Mouse (Mus musculus): ENCODE results near the gene Trub1. TPM values are rescaled to one million over a fixed set of nuclear protein-coding genes. Genes with fewer than 3 reads are reported as not detected.

The Trub1 gene
- polyA plus RNA-seq, 1 experiment from 2014 or later, result 13.1 TPM

DNA sequence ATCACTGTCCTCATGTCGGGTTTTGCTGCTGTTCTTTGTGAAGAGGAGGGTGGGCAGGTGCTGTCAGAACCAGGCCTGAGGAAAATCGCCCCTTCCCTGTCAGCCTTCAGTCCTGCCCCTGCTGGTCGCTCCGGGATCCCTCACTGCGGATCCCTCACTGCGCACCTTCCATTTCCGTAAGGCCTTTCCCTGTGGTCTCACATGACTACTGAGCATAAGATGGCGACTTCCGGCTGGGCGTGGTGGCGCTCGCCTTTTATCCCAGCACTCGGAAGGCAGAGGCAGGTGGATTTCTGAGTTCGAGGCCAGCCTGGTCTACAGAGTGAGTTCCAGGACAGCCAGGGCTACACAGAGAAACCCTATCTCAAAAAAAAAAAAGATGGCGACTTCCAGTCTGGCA, 27.4 kb upstream of the Trub1 start:
- 78% methylated on average over 15 of the region's 15 CpGs for WGBS (ENCODE audit: insufficient replicate concordance)
- Histone ChIP-seq H3K4me3 (replicated peaks) (no peak overlapping the region), H3K27me3 (no peaks in the 10 kb centered on the region), H3K9ac (no peak overlapping the region), H3K9me3 (replicated peaks) (no peaks in the 10 kb centered on the region), H3K4me2 (no peak overlapping the region), H3K27ac (no peak overlapping the region), H3K4me1 (replicated peaks) (no peaks in the 10 kb centered on the region), H3K36me3 (no peaks in the 10 kb centered on the region)
- no peak for DNase-seq
- ATAC-seq (ENCODE audit: low read depth), result no peak

DNA sequence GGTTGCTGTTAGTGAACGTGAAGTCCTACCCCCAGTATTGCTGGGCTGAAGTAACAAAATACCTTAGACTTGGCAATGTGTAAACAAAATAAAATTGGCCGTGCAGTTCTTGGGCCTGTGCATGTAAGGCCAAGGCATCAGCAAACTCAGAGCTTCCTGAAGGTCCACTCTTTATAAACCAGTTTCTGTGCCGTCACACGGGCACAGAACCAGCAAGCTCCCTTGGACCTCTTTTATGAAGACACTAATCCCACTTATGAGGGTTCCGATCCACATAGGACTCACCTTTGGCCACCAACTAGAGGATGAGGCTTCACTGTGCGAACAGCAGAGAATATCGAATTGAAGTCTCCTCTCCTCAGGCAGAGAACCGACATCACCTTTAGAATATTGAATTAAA, 25.9 kb upstream of the Trub1 start:
- Histone ChIP-seq H3K4me3 (replicated peaks) (no peak overlapping the region), H3K27me3 (no peaks in the 10 kb centered on the region), H3K27ac (no peak overlapping the region), H3K9me3 (replicated peaks) (no peaks in the 10 kb centered on the region), H3K4me1 (replicated peaks) (no peaks in the 10 kb centered on the region), H3K36me3 (no peaks in the 10 kb centered on the region), H3K9ac (no peak overlapping the region), H3K4me2 (no peak overlapping the region)
- ATAC-seq (ENCODE audit: low read depth) (no peak), DNase-seq (no peak)
- 70% methylated on average over 8 of the region's 8 CpGs for WGBS (ENCODE audit: insufficient replicate concordance)

DNA sequence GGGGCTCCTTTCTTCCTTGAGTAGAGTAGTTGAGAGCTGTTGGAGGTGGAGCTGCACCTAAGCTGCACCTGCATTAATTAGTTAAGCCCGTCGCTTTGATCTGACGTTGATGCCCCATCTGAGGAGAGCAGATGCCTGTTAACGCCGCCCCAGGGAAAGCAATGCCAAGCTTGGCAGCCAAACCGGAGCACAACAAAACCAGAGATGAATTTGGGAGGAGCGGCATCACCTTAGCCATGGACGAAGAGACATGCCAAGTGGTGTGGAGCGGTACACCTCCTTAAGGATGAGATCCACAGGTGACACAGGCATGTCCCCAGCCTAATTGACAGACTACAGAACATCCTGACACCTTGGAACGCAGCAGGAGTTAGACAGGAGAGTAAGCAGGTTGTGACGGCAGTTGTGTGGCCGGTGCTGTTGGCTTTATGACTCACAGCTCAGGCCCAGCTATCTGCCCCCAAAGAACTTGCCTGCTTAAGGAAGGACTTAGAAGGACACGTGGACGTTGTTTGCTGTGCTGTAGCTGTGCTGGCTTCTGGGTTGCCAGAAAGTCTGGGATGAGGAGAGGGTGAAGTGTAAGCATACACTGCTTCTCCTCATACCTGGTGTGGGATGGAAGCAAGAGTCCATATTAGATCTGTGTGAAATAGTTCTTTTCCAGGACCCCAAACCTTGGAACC, 24.8 kb upstream of the Trub1 start:
- no peaks in the 10 kb centered on the region for H3K9me3 ChIP-seq (replicated peaks)
- WGBS (ENCODE audit: insufficient replicate concordance), result 65% methylated on average over 14 of the region's 14 CpGs
- no peak overlapping the region for H3K4me3 ChIP-seq (replicated peaks)
- H3K9ac ChIP-seq, result no peak overlapping the region
- no peaks in the 10 kb centered on the region for H3K36me3 ChIP-seq
- no peak overlapping the region for H3K4me2 ChIP-seq
- no peak for DNase-seq
- no peak for ATAC-seq (ENCODE audit: low read depth)
- no peaks in the 10 kb centered on the region for H3K4me1 ChIP-seq (replicated peaks)
- H3K27me3 ChIP-seq, result no peaks in the 10 kb centered on the region
- no peak overlapping the region for H3K27ac ChIP-seq

DNA sequence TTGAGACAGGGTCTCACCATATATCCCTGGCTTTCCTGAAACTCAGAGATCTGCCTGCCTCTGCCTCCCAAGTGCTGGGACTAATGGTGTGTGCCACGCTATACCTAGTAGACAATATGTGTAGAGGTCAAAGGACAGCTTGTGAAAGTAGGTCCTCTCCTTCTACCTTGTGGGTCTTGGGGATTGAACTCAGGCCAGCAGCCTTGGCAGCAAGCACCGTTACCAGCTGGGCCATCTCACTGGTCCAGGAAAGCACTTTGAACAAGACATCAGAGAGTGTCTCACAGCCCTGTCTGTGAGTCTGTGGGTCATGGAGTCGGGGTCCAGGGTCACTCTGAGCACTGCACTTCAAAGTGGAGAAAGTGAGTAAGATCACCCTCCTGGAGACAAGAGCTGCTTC, 24.1 kb upstream of the Trub1 start:
- ATAC-seq (ENCODE audit: low read depth), result no peak
- H3K4me2 ChIP-seq, result no peak overlapping the region
- no peaks in the 10 kb centered on the region for H3K36me3 ChIP-seq
- no peaks in the 10 kb centered on the region for H3K9me3 ChIP-seq (replicated peaks)
- H3K4me1 ChIP-seq (replicated peaks), result no peaks in the 10 kb centered on the region
- no peak overlapping the region for H3K4me3 ChIP-seq (replicated peaks)
- WGBS (ENCODE audit: insufficient replicate concordance), result 63% methylated on average over 3 of the region's 3 CpGs
- H3K27me3 ChIP-seq, result no peaks in the 10 kb centered on the region
- DNase-seq, result no peak
- H3K27ac ChIP-seq, result no peak overlapping the region
- H3K9ac ChIP-seq, result no peak overlapping the region

DNA sequence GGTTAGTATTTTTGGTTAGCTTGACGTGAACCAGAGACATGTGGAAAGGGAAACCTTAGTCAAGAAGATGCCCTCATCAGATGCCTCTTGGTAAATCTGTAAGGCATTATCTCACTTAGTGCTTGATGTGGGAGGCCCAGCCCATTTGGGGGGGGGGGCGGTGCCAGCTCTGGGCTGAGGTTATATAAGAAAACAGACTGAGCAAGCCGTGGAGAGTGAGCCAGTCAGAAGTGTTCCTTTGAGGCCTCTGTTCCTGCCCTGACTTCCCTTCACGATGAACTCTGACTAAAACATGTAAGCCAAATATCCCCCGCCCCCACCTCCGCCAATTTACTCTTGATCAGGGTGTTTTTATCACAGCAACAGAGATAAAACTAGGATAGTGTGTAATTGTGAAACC, 22.8 kb upstream of the Trub1 start:
- Histone ChIP-seq H3K36me3 (no peaks in the 10 kb centered on the region), H3K9ac (no peak overlapping the region), H3K9me3 (replicated peaks) (no peaks in the 10 kb centered on the region), H3K27me3 (no peaks in the 10 kb centered on the region), H3K4me3 (replicated peaks) (no peak overlapping the region), H3K4me2 (no peak overlapping the region), H3K4me1 (replicated peaks) (no peaks in the 10 kb centered on the region), H3K27ac (no peak overlapping the region)
- WGBS (ENCODE audit: insufficient replicate concordance), result 54% methylated on average over 6 of the region's 6 CpGs
- ATAC-seq (ENCODE audit: low read depth) (no peak), DNase-seq (no peak)

DNA sequence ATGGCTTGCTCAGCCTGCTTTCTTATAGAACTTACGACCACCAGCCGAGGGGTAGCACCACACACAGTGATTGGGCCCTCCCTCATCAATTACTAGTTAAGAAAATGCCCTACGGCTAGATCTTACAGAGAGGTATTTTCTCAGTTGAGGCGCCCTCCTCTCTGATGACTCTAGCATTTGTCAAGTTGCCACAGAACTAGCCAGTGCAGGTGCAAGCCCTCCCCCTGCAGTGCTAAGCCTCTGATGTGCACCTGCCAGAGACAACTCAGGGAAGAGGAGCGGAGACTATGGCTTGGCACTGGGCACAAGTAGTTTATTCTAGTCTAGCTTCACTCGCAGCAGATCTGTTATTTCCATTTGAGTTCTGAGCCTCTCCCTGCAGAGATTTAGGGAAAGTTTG, 21.2 kb upstream of the Trub1 start:
- no peaks in the 10 kb centered on the region for H3K36me3 ChIP-seq
- no peak for ATAC-seq (ENCODE audit: low read depth)
- no peak overlapping the region for H3K4me2 ChIP-seq
- no peak overlapping the region for H3K9ac ChIP-seq
- H3K27me3 ChIP-seq, result no peaks in the 10 kb centered on the region
- no peak overlapping the region for H3K27ac ChIP-seq
- no peaks in the 10 kb centered on the region for H3K4me1 ChIP-seq (replicated peaks)
- H3K4me3 ChIP-seq (replicated peaks), result no peak overlapping the region
- WGBS (ENCODE audit: insufficient replicate concordance), result 52% methylated on average over 6 of the region's 6 CpGs
- DNase-seq, result no peak
- H3K9me3 ChIP-seq (replicated peaks), result no peaks in the 10 kb centered on the region

DNA sequence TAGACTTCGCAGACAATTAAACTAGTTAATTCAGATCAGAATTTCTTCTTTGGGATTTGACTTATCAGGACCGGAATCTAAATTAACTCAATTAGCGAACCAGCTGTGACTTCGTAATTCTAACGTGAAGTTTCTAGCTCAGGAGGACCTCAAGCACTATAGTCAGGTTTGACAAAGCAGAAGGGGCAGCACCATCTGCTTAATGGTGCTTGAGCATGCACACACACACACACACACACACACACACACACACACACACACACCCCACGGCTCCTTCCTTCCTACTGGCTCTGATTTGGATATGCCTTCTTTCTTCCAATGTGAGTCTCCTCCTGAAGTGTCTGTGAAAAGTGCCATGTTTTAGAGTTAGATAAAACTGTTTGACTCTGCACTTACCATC, 18.7 kb upstream of the Trub1 start:
- no peak overlapping the region for H3K4me3 ChIP-seq (replicated peaks)
- WGBS (ENCODE audit: insufficient replicate concordance), result 69% methylated on average over 6 of the region's 6 CpGs
- H3K4me2 ChIP-seq, result no peak overlapping the region
- H3K36me3 ChIP-seq, result no peaks in the 10 kb centered on the region
- no peaks in the 10 kb centered on the region for H3K9me3 ChIP-seq (replicated peaks)
- H3K4me1 ChIP-seq (replicated peaks), result no peaks in the 10 kb centered on the region
- ATAC-seq (ENCODE audit: low read depth) (no peak), DNase-seq (no peak)
- H3K27me3 ChIP-seq, result no peaks in the 10 kb centered on the region
- H3K27ac ChIP-seq, result no peak overlapping the region
- H3K9ac ChIP-seq, result no peak overlapping the region

DNA sequence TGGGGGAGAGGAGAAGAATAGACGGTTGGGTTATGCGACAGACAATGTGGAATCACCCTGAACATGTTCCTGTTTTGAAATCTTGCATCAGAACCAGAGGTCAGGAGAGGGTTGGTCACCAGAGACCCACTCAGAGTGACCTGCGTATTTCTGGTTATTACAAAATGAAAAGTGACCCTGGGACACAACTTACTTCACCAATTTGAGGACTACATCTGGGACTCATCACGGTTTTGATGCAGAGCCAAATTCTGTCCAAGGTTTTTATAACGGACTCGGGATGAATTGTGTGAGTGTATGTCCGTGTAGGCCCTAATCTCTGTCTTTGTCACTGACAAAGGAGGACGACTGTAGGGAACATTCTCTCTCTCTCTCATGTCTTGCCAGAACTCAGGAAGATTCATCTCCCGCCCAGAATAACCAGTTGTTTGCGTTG, 16.1 kb upstream of the Trub1 start:
- Histone ChIP-seq H3K9me3 (replicated peaks) (no peaks in the 10 kb centered on the region), H3K27me3 (no peaks in the 10 kb centered on the region), H3K4me3 (replicated peaks) (no peak overlapping the region), H3K4me1 (replicated peaks) (no peaks in the 10 kb centered on the region), H3K27ac (no peak overlapping the region), H3K4me2 (no peak overlapping the region), H3K9ac (no peak overlapping the region), H3K36me3 (no peaks in the 10 kb centered on the region)
- ATAC-seq (ENCODE audit: low read depth), result no peak
- no peak for DNase-seq
- 64% methylated on average over 10 of the region's 10 CpGs for WGBS (ENCODE audit: insufficient replicate concordance)

DNA sequence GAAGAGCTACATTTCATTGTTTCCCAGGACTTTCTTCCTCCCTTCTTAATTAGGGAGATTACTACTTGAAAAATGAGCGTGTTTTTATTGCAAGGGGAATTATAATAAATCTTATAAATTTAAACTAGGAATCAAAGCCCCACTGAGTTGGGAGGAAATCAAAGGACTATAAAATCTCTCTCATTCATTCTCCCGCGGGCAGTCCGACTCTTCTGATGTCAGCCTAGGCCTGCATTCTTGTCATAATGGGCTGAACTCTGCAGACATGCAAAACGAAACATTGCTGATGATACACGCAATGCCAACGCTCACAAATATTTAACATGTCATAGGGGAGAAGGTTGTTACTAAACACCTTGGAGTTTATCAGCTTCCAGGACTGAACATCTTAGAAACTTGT, 15.7 kb upstream of the Trub1 start:
- Histone ChIP-seq H3K36me3 (no peaks in the 10 kb centered on the region), H3K4me2 (no peak overlapping the region), H3K9ac (no peak overlapping the region), H3K27me3 (no peaks in the 10 kb centered on the region), H3K4me3 (replicated peaks) (no peak overlapping the region), H3K4me1 (replicated peaks) (no peaks in the 10 kb centered on the region), H3K27ac (no peak overlapping the region), H3K9me3 (replicated peaks) (no peaks in the 10 kb centered on the region)
- 74% methylated on average over 7 of the region's 7 CpGs for WGBS (ENCODE audit: insufficient replicate concordance)
- DNase-seq (no peak), ATAC-seq (ENCODE audit: low read depth) (no peak)

DNA sequence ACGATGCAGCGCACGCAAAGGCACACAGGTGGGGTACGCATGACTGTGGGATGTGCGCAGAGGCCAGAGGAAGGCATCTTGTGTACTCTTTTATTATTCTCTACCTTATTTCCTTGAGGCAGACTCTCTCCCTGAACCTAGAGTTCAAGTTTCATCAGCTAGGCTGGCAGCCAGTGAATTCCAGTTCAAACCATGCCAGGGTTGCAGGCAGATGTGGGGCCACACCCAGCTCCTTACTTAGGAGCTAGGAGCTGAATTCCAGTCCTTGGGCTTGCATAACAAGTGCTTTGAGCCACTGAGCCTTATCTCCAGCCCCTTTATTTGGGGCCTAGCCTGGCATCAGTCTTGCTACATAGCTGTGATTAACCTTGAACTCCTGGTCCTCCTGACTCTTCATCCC, 13.4 kb upstream of the Trub1 start:
- Histone ChIP-seq H3K9me3 (replicated peaks) (no peaks in the 10 kb centered on the region), H3K4me2 (no peak overlapping the region), H3K27ac (no peak overlapping the region), H3K4me1 (replicated peaks) (no peaks in the 10 kb centered on the region), H3K36me3 (no peaks in the 10 kb centered on the region), H3K9ac (no peak overlapping the region), H3K4me3 (replicated peaks) (no peak overlapping the region), H3K27me3 (no peaks in the 10 kb centered on the region)
- ATAC-seq (ENCODE audit: low read depth), result no peak
- DNase-seq, result no peak
- 90% methylated on average over 5 of the region's 5 CpGs for WGBS (ENCODE audit: insufficient replicate concordance)

DNA sequence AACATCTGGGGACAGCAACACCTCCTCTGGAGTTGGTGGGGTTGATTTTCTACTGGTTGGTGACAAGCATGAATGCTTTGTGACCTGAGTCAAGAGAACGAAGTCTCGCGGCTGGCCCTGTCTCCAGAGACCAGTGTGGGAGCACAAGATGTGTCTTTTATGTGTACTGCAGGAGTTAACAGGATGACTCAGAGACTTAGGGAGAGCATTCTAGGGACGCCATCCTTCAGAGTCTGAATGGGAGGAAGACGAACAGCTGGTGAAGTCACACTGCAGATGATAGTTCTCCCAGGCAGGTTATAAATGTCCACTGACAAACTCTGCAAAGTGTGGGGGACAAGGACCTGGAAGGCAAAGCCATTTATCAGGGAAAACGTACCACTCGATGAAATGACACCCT, 11.2 kb upstream of the Trub1 start:
- Histone ChIP-seq H3K27me3 (no peaks in the 10 kb centered on the region), H3K27ac (no peak overlapping the region), H3K9ac (no peak overlapping the region), H3K4me1 (replicated peaks) (no peaks in the 10 kb centered on the region), H3K4me2 (no peak overlapping the region), H3K36me3 (no peaks in the 10 kb centered on the region), H3K9me3 (replicated peaks) (no peaks in the 10 kb centered on the region), H3K4me3 (replicated peaks) (no peak overlapping the region)
- ATAC-seq (ENCODE audit: low read depth) (no peak), DNase-seq (no peak)
- 61% methylated on average over 7 of the region's 7 CpGs for WGBS (ENCODE audit: insufficient replicate concordance)

DNA sequence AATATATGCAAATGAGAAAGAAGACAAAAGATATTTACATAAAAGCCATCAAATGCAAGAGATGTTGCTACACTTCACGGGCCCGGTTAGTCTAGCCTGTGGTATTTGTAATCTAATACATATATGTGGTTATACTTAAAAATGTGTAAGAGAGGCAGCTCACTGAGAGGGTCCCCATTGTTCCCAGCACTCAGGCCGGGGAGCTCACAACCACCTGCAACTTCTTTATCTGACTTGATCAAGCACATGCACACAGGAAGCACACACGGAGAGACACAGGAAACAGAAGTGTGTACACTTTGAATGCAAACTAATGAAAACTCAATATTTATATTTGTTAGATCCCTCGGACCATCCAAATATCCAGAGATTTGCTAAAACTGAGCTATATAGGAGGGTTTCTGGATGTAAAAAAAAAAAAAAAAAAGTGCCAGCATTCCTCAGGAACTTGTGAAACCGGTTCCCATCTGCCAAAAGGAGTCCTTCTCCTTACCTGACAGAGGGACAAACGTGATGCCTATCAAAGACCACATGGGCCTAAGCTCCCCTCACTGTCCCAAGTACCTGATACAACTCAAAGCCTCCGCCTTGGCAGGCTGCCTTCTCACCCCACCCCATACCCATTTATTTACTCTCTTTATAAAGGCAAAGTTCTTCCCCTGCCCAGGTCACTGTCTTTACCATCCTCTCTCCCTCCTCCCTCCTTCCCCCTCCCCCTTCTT, 9.6 kb upstream of the Trub1 start:
- H3K27ac ChIP-seq, result no peak overlapping the region
- H3K9me3 ChIP-seq (replicated peaks), result no peaks in the 10 kb centered on the region
- WGBS (ENCODE audit: insufficient replicate concordance), result 32% methylated on average over 8 of the region's 8 CpGs
- ATAC-seq (ENCODE audit: low read depth), result no peak
- H3K4me2 ChIP-seq, result no peak overlapping the region
- DNase-seq, result no peak
- no peak overlapping the region for H3K9ac ChIP-seq
- H3K27me3 ChIP-seq, result no peaks in the 10 kb centered on the region
- H3K4me1 ChIP-seq (replicated peaks), result no peaks in the 10 kb centered on the region
- no peak overlapping the region for H3K4me3 ChIP-seq (replicated peaks)
- H3K36me3 ChIP-seq, result no peaks in the 10 kb centered on the region
